Mouse (Mus musculus) MEL (cell line): ENCODE data around the gene Add1. TPM values are rescaled to one million over a fixed set of nuclear protein-coding genes. Genes with fewer than 3 reads are reported as not detected.

ENCODE experiments used
- DNase-seq: peaks from one replicate; pipeline ENCODE4 v3.0.0; 2011; ENCODE audit warnings: low read depth, low spot score
- H3K27ac ChIP-seq: 2 replicates; pipeline ENCODE4 v1.5.1; 2012; ENCODE audit warnings: low read depth, mild to moderate bottlenecking, control low read depth, low read length, moderate library complexity; ENCODE audit not compliant: control insufficient read depth
- H3K27me3 ChIP-seq, 2 experiments: fragments of 150-350 bp in 1 of 2; sonication (generic) in 1 of 2; 2 replicates each; pipeline ENCODE4 v1.6.1; 2012; ENCODE audit warnings: low read length in 2 of 2, mild to moderate bottlenecking in 2 of 2, improper control_type of control experiment in 1 of 2, moderate library complexity in 1 of 2; ENCODE audit not compliant: insufficient read depth in 2 of 2, control insufficient read depth in 1 of 2
- H3K36me3 ChIP-seq, 2 experiments: 2 replicates each; pipeline ENCODE4 v1.6.1; 2012 to 2014; ENCODE audit warnings: low read length in 2 of 2, improper control_type of control experiment in 1 of 2, inconsistent platforms in 1 of 2, mild to moderate bottlenecking in 1 of 2; ENCODE audit not compliant: insufficient read depth in 2 of 2, control insufficient read depth in 1 of 2
- H3K4me1 ChIP-seq, 2 experiments: fragments of 150-350 bp in 1 of 2; sonication (generic) in 1 of 2; 2 replicates each; pipeline ENCODE4 v1.6.1; 2012; ENCODE audit warnings: low read length in 2 of 2, improper control_type of control experiment in 1 of 2, mild to moderate bottlenecking in 1 of 2; ENCODE audit not compliant: insufficient read depth in 2 of 2, control insufficient read depth in 1 of 2
- H3K4me3 ChIP-seq, 2 experiments: fragments of 150-350 bp in 1 of 2; sonication (generic) in 1 of 2; 2 replicates each; pipeline ENCODE4 v1.5.1; 2012; ENCODE audit warnings: low read depth in 2 of 2, low read length in 2 of 2, mild to moderate bottlenecking in 2 of 2, moderate library complexity in 2 of 2, control low read depth in 1 of 2, improper control_type of control experiment in 1 of 2; ENCODE audit not compliant: control insufficient read depth in 1 of 2, insufficient read depth in 1 of 2
- H3K79me2 ChIP-seq: 2 replicates; pipeline ENCODE4 v1.6.1; 2012; ENCODE audit warnings: mild to moderate bottlenecking, low read length, moderate library complexity; ENCODE audit not compliant: control insufficient read depth, poor library complexity, insufficient read depth
- H3K9ac ChIP-seq: 2 replicates; pipeline ENCODE4 v1.6.1; 2012; ENCODE audit warnings: low read depth, mild to moderate bottlenecking, control low read depth, low read length, moderate library complexity; ENCODE audit not compliant: control insufficient read depth, poor library complexity, severe bottlenecking
- H3K9me3 ChIP-seq: fragments of 150-350 bp; sonication (generic); replicated peaks from 2 replicates; pipeline ENCODE4 v1.6.1; 2012; ENCODE audit warnings: mild to moderate bottlenecking, low read length, improper control_type of control experiment, moderate library complexity; ENCODE audit not compliant: insufficient read depth
- CHD2 ChIP-seq: IDR thresholded peaks from 2 replicates; pipeline ENCODE4 v1.6.1; 2011; ENCODE audit warnings: low read length, improper control_type of control experiment
- CTCF ChIP-seq, 3 experiments: IDR thresholded peaks in 2 of 3; conservative IDR thresholded peaks in 1 of 3; 2 replicates each; pipeline ENCODE4 v1.5.1; 2011 to 2012; ENCODE audit warnings: low read length in 3 of 3, low read depth in 2 of 3, mild to moderate bottlenecking in 2 of 3, improper control_type of control experiment in 1 of 3, inconsistent platforms in 1 of 3, mixed read lengths in 1 of 3, moderate library complexity in 1 of 3; ENCODE audit not compliant: control insufficient read depth in 1 of 3, insufficient read depth in 1 of 3, poor library complexity in 1 of 3, severe bottlenecking in 1 of 3
- E2F4 ChIP-seq: IDR thresholded peaks from 2 replicates; pipeline ENCODE4 v1.6.1; 2011; ENCODE audit warnings: low read depth, low read length, improper control_type of control experiment, borderline replicate concordance
- ELF1 ChIP-seq: IDR thresholded peaks from 2 replicates; pipeline ENCODE4 v1.6.1; 2014; ENCODE audit warnings: low read depth, mild to moderate bottlenecking, inconsistent platforms, low read length, improper control_type of control experiment, moderate library complexity
- EP300 ChIP-seq, 2 experiments: IDR thresholded peaks; 2 replicates each; pipeline ENCODE4 v1.6.1; 2011; ENCODE audit warnings: improper control_type of control experiment in 2 of 2, low read length in 2 of 2, low read depth in 1 of 2, mild to moderate bottlenecking in 1 of 2
- GATA1 ChIP-seq: IDR thresholded peaks from 2 replicates; pipeline ENCODE4 v1.6.1; 2011; ENCODE audit warnings: low read depth, low read length, improper control_type of control experiment
- KAT2A ChIP-seq: conservative IDR thresholded peaks from 2 replicates; pipeline ENCODE4 v1.6.1; 2012; ENCODE audit warnings: low read depth, low read length, improper control_type of control experiment, inconsistent platforms
- MAZ ChIP-seq: IDR thresholded peaks from 2 replicates; pipeline ENCODE4 v1.6.1; 2012; ENCODE audit warnings: low read depth, mild to moderate bottlenecking, inconsistent platforms, low read length, improper control_type of control experiment
- MEF2A ChIP-seq: IDR thresholded peaks from 2 replicates; pipeline ENCODE4 v1.6.1; 2014; ENCODE audit warnings: low read depth, mild to moderate bottlenecking, inconsistent platforms, low read length, improper control_type of control experiment; ENCODE audit not compliant: poor library complexity, insufficient replicate concordance, severe bottlenecking; ENCODE audit errors: extremely low read depth
- MYB ChIP-seq: IDR thresholded peaks from 2 replicates; pipeline ENCODE4 v1.6.1; 2011; ENCODE audit warnings: mild to moderate bottlenecking, low read depth, low read length, improper control_type of control experiment
- RCOR1 ChIP-seq: IDR thresholded peaks from 2 replicates; pipeline ENCODE4 v1.6.1; 2012; ENCODE audit warnings: low read depth, mild to moderate bottlenecking, inconsistent platforms, low read length, improper control_type of control experiment
- SIN3A ChIP-seq: IDR thresholded peaks from 2 replicates; pipeline ENCODE4 v1.6.1; 2012; ENCODE audit warnings: low read length, improper control_type of control experiment, inconsistent platforms
- SMC3 ChIP-seq: IDR thresholded peaks from 2 replicates; pipeline ENCODE4 v1.6.1; 2011; ENCODE audit warnings: low read depth, low read length, improper control_type of control experiment
- UBTF ChIP-seq: IDR thresholded peaks from 2 replicates; pipeline ENCODE4 v1.6.1; 2012; ENCODE audit warnings: low read depth, mild to moderate bottlenecking, inconsistent platforms, low read length, improper control_type of control experiment, moderate library complexity, borderline replicate concordance; ENCODE audit not compliant: insufficient read depth
- ZKSCAN1 ChIP-seq: IDR thresholded peaks from 2 replicates; pipeline ENCODE4 v1.6.1; 2012; ENCODE audit warnings: low read depth, mild to moderate bottlenecking, inconsistent platforms, low read length, improper control_type of control experiment, moderate library complexity
- polyA plus RNA-seq, 2 experiments: library from polyadenylated mRNA; stranded (reverse) in 1 of 2; unstranded in 1 of 2; fragments of >175 nt in 1 of 2; fragments of >200 nt in 1 of 2; gene quantifications; 2 replicates each; pipeline versions ENCODE4 v1.2.1 to v1.2.4; 2012; ENCODE audit warnings: low replicate concordance in 2 of 2, low read depth in 1 of 2; ENCODE audit not compliant: insufficient read length in 2 of 2, insufficient read depth in 1 of 2, missing spikeins in 1 of 2
- total RNA-seq: library from RNA; depleted of rRNA; stranded (reverse); fragments of 300-350 nt; gene quantifications from 2 replicates; pipeline ENCODE4 v1.2.3, GENCODE M21; 2012

Add1 gene
- total and polyA plus RNA-seq, 3 experiments: 79.3 to 127 TPM; not detected in 1

DNA sequence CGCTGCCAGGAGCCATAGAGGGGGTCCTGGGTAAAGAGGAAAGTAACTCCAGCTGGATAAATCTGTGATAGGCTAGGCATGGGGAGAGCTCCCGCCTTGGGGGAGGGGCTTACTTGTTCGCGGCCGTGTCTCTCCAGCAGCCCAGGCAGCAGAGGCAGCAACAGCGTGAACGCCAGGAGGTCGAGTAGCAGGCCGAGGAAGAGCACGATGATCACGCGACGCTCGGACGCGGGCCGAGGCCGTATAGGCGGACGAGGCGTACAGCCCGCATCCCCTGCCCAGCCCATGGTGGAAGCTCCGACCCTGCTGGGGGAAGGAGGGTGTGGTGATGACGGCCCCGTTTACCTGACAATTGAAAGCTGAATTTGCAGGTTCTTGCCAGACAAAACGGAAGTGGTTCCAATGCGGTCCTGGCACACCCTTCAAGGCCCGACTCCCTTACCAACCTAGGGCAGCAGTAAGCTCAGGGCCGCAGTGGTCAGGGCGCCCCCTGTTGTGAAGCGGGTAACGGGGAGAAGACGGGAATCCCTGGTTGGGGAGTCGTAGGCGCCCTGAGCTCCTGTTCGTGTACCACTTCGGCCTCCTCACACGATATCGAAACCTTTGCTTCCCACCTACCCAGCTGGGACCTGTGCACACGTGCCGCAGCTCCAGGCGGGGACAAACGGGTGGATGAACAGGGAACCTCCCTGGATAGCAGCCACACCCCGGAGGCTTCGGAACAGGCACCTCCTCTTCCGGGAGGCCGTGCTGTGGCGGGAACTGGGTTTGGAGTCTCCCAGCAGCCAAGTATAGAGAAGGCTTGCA, 63.2 kb downstream of the Add1 start, which contains the start of gene Mfsd10 (continued):
- TF ChIP-seq ZKSCAN1: no peak
- peak; percentile 82 for TF ChIP-seq SIN3A

DNA sequence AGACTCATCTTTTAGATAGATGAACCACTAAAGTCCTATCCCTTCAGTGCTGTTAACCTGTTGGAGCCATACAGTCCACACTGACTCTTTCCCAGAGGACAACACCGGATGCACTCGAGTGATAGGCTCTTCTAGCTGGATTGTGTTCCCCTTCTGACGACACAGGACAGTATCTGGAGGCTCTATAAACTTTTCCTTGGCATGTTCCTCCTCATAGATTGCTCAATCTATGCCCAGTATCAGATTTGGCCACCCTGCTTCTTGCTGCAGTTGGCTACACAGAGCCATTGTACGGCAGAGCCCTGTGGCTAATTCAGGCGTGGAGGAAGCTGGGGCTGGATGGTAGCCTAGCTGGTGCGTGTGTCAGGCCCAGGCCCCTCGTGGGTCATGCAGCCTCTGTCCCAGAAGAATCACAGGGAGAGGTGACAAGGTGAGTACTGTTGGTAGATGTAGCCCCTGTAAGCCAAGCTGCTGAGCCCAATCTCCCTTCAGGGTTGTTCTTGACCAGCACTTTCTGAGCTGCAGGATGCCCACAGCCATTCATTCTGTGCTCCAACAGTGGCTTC, 64.2 kb downstream of the Add1 start:
- H3K36me3 ChIP-seq: peaks cover 4 to 9% of the 10 kb centered on the region in 2 experiments
- H3K9ac ChIP-seq: peak overlapping the region; percentile 76
- TF ChIP-seq SMC3 (peak; percentile 13; the same call in 1 of the 2 replicates), GATA1 (peak; percentile 24; the same call in 1 of the 2 replicates), MYB (no peak), RCOR1 (0 out of 2 replicates have a peak, but pooled peaks have one; percentile 32), MEF2A (no peak), EP300 (IDR thresholded peaks at IDR 0.05; ENCODE audit: low read depth in 1 of 2, low read length in 2 of 2) (0 out of 4 replicates have a peak, but pooled peaks of 1 of the 2 experiments have one; percentile 31), E2F4 (no peak), ELF1 (no peak), UBTF (no peak), CTCF (IDR thresholded peaks at IDR 0.05 in 2 of 3, conservative IDR thresholded peaks at IDR 0.05 in 1 of 3; ENCODE audit: control insufficient read depth in 1 of 3, insufficient read depth in 1 of 3, low read depth in 2 of 3, low read length in 3 of 3, poor library complexity in 1 of 3, severe bottlenecking in 1 of 3) (no peak), MAZ (no peak), ZKSCAN1 (no peak)
- DNase-seq: peak; percentile 50
- H3K4me1 ChIP-seq: peaks cover 0 to 18% of the 10 kb centered on the region in 2 experiments; a peak in 2 of 4 replicates
- no peaks in the 10 kb centered on the region for H3K9me3 ChIP-seq
- H3K27me3 ChIP-seq: no peaks in the 10 kb centered on the region
- peak overlapping the region in 1 of 2 experiments; percentile 67; a peak in 2 of 4 replicates for H3K4me3 ChIP-seq
- H3K27ac ChIP-seq: peak overlapping the region; percentile 68
- H3K79me2 ChIP-seq: peaks cover 13% of the 10 kb centered on the region

DNA sequence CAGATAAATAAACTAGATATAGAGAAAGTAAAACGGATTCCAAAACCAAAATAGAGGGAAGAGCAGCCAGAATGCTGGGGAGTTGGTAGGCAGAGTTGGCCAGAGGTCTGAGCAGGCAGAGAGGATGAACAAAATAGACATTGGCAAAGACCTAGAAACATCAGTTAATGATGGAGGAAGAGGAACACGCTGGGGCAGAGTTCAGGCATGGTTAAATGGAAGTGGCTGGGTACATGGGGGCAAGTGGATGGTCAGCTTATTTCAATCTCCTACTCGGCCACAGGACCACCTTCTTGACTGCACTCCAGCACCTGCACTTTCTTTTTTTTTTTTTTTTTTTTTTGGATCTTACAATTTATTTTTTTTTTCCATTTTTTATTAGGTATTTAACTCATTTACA, 68.5 kb downstream of the Add1 start:
- DNase-seq: no peak
- peaks cover 0 to 7% of the 10 kb centered on the region in 2 experiments; a peak in 2 of 4 replicates for H3K4me1 ChIP-seq
- TF ChIP-seq KAT2A: no peak
- TF ChIP-seq CHD2: no peak
- H3K36me3 ChIP-seq: peaks cover 7 to 32% of the 10 kb centered on the region in 2 experiments; a peak in 3 of 4 replicates
- no peaks in the 10 kb centered on the region for H3K9me3 ChIP-seq
- no peak overlapping the region for H3K4me3 ChIP-seq
- no peaks in the 10 kb centered on the region for H3K27me3 ChIP-seq
- H3K9ac ChIP-seq: no peak overlapping the region
- H3K79me2 ChIP-seq: no peaks in the 10 kb centered on the region
- no peak overlapping the region for H3K27ac ChIP-seq
